Mouse (Mus musculus) left cerebral cortex, adult 11 months (tissue): ENCODE measurements around the gene Rbm15b.

ENCODE experiments used
- DNase-seq: peaks from one replicate; pipeline ENCODE4 v3.0.0; 2022; ENCODE audit warnings: low spot score

Rbm15b gene

DNA sequence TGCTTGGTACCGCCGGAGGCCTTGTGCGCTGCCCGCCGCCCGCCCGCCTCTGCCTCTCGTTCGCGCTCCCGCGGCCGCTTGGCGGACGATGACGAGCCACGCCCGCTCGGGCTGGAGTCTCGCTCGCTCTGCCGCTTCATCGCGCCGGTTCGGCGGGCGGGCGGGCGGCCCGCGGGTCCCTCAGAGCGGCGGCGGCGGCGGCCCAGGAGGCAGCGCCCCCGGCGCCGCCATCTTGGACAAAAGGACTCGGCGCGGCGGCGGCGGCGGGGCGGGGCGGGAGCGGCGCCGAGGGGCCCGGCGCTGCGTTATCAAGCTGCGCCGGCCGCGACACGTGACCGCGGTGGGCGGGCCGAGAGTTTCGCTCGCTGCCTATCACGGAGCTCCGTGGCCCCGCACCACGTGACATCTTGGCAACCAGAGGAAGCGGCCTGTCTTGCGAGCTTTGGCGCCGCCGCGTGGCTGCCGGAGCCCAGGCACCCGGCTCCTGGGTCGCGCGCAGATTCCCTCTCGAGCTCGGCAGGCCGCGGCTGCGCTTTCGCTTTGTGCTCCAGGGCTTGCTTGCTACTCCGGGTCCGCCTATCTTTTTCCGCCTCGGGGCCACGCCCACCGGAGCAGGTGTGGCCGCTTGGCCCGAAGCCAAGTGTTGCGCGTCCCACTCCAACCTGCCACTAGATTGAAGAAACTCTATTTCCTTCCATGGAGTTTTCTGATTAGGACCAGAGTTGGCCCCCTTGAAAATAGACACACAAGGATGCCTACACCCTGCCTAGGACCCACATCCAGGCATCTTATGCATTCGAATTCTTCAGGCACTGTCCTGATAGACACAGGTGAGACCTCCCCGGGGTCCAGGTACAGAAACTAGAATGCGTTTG, at the start of gene Rbm15b:
Rbm15b (minus strand) TSS at position 601 of the 875 bp plus-strand sequence.
- peak; percentile 95 for DNase-seq

DNA sequence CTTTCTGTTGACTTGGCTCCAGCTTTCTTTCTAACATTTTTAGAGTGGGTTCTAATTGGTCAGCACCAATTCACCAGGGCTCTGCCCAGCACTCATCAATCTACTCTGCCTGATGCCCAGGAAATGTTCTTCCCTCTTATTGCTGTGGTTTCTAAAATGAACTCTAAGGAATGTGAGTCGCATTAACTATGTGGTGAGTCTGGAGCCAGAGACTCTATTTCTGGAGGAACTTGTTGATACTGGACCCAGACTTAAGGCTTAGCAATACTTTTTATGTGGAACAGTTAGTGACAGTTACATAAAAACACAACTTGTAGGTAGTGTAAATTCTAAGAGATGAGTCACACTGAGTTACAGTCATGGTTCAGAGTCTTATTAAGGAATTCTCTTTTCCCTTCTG, 47.8 kb upstream of the Rbm15b start:
- no peak for DNase-seq

DNA sequence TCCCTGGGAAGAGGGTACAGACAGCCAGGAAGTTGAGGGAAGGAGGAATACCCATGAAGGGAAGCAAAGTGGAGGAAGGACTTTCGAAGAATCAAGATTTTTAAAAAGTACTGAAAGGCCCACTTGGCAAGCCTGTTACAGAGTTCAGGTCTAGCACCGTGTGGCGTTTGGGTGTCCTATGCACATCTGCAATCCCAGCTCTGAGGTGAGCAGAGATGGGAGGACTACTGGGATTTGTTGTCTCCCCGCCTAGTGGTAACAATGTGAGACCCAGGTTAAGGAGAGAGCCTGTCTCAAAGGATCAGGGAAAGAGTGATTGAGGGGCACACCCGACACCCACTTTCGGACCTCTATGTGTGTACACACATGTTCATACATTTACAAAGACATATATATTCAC, 27.6 kb upstream of the Rbm15b start:
- no peak for DNase-seq

DNA sequence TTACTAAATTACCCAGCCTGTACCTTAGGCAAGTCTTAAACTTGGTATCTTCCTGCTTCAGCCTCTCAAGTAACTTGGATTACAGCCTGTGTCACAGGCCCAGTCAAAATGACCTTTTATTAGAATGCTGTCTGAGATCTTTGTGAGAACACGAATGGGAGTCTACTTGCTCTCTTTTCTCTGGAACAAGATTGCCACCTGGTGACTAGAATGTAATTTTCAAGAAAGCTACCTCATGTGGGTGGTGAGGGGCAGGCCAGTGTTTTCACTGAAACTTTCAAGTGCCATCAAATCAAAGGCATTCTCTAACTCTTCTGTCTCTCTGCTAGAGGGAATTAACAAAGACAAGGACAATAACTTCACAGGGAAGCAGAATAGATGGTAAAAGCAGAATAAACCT, 26.5 kb upstream of the Rbm15b start:
- DNase-seq, result no peak

DNA sequence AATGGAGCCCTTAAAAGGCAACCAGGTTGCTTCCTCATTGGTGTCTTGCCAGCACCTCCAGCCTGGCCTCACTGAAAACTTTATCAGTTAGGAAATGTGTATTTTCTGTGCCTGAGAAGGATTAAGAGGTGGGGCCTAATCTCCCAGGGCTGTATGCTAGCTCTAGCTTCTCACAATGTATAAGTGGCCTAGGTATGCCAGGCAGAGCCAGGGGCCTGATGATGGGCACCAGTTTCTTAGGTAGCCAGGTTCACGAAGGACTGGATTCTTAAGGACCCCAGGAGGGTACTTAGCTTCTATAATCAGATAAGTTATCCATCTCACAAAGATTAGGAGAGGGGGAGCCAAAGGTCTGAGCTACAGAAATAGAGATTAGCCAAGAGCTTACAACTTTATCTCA, 24.4 kb upstream of the Rbm15b start:
- no peak for DNase-seq

DNA sequence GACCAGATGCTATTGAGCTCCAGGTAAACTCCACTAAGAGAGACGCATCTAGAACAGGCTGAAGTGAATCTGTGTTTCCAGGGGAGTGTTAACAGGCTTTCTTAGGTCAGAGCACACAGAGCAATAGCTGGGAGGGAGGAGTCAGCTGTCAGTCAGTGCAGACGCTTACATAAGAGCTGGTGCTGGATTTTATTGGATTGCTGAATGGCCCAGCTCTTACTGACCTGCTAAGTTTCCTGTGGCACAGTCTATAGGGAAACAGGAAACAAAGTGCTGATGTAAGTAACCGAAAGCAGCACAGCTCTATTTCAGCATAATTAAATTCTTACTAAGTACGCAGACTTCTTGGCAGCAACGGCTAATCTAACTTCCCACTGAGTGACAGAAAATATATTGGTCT, 21.5 kb upstream of the Rbm15b start:
- no peak for DNase-seq

GRCm38 (mm10) chr9:106908174-106908573, 20.9 kb upstream of the Rbm15b start:
- no peak for DNase-seq

- DNase-seq, result no peak
Observed at GRCm38 (mm10) chr9:106906597-106906996, 19.4 kb upstream of the Rbm15b start.

DNA sequence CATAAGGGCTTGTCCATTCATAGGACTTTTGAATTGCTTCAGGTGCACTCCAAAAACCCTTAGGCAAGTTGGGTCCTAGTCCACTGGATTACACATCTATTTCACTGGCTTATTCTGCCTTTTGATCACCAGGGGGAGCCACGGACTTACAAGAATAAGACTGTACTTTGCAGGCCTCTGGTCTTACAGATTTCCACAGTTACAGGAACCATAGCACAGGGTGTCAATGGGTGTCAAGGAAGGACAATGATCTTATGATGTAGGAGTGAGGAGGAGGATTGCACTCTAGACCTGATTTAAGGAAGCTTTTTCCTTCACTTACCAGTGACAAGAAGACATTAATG, 16.5 kb upstream of the Rbm15b start:
- no peak for DNase-seq

- no peak for DNase-seq
Observed at GRCm38 (mm10) chr9:106903099-106903790, 16.0 kb upstream of the Rbm15b start.

DNA sequence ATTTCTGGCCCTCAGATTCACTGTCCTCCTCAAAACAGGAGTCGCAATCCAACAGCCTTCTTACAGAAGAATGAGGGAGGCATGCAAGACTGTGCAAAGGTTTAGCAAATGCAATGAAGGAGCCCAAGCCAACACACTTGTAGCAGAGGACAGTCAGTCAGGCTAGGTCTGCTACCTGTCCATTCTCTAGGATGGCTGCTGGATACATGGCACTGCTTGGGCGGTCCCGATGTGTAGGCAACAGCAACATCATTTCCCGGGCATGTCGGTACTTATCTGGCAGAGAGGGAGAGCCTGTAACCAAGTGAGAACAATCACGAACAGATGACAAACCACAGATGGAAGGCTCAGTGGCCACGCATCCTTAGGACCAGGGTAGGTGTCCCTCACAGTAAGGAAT, 14.4 kb upstream of the Rbm15b start:
- no peak for DNase-seq

GRCm38 (mm10) chr9:106898901-106899300, 11.7 kb upstream of the Rbm15b start:
- DNase-seq, result no peak

- DNase-seq, result no peak
Observed at GRCm38 (mm10) chr9:106893327-106893726, 6.1 kb upstream of the Rbm15b start.

DNA sequence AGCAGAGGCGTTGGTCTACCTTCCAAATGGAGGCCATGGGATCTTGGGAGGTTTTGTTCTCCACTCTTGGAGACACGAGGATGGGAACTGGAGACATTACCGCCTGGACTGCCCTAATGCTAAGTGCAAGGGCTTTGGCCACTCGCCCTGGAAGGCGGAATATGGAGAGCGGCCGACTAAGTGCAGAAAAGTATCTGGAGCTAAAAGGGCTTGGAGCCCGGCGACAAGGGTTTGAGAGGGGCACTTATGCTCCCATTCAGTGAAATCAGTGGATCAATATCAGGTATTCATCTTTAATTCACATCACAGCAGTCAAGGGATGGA, 5.3 kb upstream of the Rbm15b start:
- no peak for DNase-seq

DNA sequence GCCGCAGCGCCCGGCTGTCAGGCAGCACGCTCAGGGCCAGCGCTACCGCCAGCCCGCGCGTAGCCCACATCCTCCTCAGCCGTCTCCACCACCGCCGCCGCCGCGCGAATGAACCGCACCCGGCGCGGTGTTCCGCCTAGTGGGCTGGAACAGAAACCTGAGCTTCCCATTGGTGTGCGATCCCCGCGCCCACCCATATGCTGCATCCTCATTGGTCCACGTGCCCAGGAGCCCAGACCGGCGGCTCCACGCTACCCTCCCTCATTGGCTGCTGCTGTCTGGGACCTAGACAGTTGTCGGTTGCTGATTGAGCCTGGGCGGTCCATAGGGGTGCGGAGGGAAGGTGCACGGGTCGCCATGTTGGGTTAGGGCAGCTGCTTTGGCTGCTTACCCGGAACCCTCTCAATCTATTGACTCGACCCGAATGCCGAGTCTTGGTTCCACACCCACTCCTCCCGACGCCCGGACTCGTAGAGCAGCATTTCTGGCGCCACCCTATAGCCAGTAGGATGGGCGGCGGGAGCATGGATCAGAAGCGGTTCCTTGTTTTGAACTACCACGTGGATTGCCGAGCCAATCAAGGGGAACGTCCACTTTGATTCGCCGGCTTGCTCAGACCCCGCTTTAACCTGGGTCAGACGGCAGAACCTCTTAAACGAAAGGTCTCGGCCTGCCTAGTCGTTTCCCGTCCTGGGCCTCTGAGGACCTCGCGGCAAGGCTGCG, 4.8 kb upstream of the Rbm15b start, which contains the start of gene Manf:
Manf (minus strand) TSS at position 151 of the 723 bp plus-strand sequence.
- peak; percentile 99 for DNase-seq

GRCm38 (mm10) chr9:106891341-106891741, 4.1 kb upstream of the Rbm15b start:
- no peak for DNase-seq

DNA sequence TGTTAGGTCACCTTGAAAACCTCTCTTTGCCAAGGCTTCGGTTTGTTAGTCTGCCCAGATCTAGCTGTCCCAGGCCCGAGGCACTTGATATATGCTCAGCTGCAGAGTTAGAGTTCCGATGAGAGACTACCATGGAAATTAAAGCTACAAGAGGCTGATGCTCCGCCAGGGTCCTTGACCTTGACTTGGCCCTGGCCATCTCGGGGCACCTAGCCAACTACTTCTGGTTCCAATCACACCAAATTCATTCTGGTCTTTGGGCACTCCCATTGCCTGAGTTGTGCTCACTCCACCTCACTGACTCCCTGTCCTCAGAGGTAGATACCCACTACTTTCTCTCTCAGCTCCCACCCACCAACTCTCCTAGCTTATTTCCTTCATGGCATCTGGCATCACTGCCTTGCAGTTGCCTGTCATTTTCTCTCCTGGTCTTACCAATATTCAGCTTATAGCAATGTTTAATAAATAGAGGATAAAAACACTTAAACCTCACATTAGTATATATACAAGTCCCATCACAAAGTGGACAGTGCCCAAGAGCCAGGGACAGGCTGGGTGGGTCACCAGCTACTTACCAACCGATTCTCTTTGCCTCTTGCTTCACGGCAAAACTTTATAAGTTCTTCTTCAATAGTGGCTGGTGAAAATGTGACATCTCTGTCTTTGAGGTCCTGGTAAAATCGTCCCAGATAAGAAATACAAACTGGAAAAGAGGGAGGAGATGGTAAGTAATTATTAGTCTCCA, 3.4 kb upstream of the Rbm15b start:
- DNase-seq, result no peak

DNA sequence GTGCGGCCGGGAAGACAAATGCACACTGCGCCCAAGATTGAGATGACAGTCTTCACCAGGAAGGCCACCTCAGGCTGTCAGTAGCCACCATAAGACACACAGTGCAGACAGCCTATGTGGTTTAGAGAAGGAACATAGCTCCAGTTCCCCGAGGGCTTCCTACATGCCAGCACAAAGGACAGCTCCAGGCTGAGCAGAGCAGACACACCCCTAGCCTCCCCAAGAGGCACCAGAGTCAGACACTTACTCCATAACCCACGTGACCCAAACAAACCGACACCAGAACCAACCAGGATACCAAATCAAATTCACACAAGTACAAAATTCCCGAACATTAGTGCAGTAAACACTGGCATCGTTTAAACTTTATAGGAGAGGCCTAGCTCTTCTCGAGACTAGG, 2.1 kb upstream of the Rbm15b start:
- no peak for DNase-seq

DNA sequence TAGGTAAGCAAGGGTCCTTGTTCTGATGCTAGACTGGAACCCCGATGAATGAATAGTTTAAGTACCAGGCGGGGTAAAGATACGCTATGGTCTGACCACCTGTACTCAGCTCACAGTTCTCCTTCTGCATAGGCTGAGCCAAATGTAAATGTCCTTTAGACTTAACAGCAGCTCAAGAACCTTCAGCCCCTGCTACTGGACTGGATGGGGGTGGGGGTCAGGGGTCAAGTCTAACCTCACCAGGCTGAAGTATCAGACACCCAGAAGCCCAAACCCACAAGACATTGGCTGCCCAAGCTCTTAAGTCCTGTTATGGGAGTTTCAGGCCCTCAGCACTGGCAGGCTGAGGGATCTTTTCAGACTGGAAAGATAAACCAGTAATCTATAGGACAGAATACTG, 1.1 kb upstream of the Rbm15b start:
- no peak for DNase-seq

- no peak for DNase-seq
Observed at GRCm38 (mm10) chr9:106885901-106886731, 1.1 kb downstream of the Rbm15b start.
